Mouse (Mus musculus) liver, embryonic 15.5 days (tissue): ENCODE data around the gene Tmf1. TPM values are rescaled to one million over a fixed set of nuclear protein-coding genes. Genes with fewer than 3 reads are reported as not detected.

Experiments
- ATAC-seq: fragments of 200-750 bp; cut with Nextera tagmentation; 2 replicates; pipeline ENCODE4 v1.8.0; 2017; ENCODE audit warnings: moderate number of reproducible peaks, mild to moderate bottlenecking, moderate library complexity; ENCODE audit not compliant: insufficient read depth
- H3K27ac ChIP-seq: fragments of 300-500 bp; sonication (generic); replicated peaks from 2 replicates; pipeline ENCODE4 v1.5.1; 2015; ENCODE audit warnings: mild to moderate bottlenecking, inconsistent platforms
- H3K27me3 ChIP-seq: fragments of 300-500 bp; sonication (generic); 2 replicates; pipeline ENCODE4 v1.6.1; 2015; ENCODE audit warnings: mild to moderate bottlenecking, inconsistent platforms
- H3K36me3 ChIP-seq: fragments of 300-500 bp; sonication (generic); replicated peaks from 2 replicates; pipeline ENCODE4 v1.6.1; 2015; ENCODE audit warnings: moderate library complexity, mild to moderate bottlenecking, inconsistent platforms
- H3K4me1 ChIP-seq: fragments of 300-500 bp; sonication (generic); replicated peaks from 2 replicates; pipeline ENCODE4 v1.6.1; 2015; ENCODE audit warnings: inconsistent platforms
- H3K4me2 ChIP-seq: fragments of 300-500 bp; sonication (generic); 2 replicates; pipeline ENCODE4 v1.6.1; 2015; ENCODE audit warnings: moderate library complexity, mild to moderate bottlenecking, inconsistent platforms
- H3K4me3 ChIP-seq: fragments of 300-500 bp; sonication (generic); replicated peaks from 2 replicates; pipeline ENCODE4 v1.5.1; 2015; ENCODE audit warnings: mild to moderate bottlenecking, inconsistent platforms
- H3K9ac ChIP-seq: fragments of 300-500 bp; sonication (generic); 2 replicates; pipeline ENCODE4 v1.6.1; 2015; ENCODE audit warnings: moderate library complexity, mild to moderate bottlenecking, inconsistent platforms
- H3K9me3 ChIP-seq: fragments of 300-500 bp; sonication (generic); replicated peaks from 2 replicates; pipeline ENCODE4 v1.6.1; 2016; ENCODE audit warnings: inconsistent platforms
- WGBS: fragments of 180-500 bp; shearing (Covaris S2); methylation state at CpG from one replicate; pipeline ENCODE4 v1.1.7; 2015; ENCODE audit warnings: mixed read lengths; ENCODE audit not compliant: insufficient replicate concordance; 5-methylcytosine and 5-hydroxymethylcytosine counted together
- polyA plus RNA-seq: library from polyadenylated mRNA; unstranded; fragments of >200 nt; fragmentation: Nextera tagmentation; extraction: Ambion mirVana; gene quantifications from 2 replicates; pipeline ENCODE4 v1.2.1, GENCODE M21; 2015

The Tmf1 gene
- polyA plus RNA-seq, 1 experiment from 2014 or later: 13.2 TPM

DNA sequence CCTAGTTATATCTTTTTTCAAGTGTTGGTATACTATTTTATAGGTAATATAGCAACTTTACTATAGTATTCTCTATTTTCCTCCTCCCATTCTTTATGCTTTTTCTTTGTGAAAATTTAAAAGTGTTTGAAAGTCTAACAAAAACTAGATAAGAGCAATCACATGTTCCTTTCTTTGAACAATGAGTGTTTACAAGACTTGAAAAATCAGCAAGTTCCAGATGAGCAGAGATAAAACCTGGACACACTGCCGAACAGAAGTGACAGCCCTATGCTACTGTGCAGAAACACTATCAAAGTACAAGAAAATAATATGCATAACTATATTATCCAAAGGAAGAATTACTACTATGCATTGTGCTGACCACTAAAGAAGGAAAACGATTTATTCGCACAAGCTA, 23.6 kb upstream of the Tmf1 start:
- Histone ChIP-seq H3K9ac (no peak overlapping the region), H3K27ac (no peak overlapping the region), H3K4me1 (peaks cover 34% of the 10 kb centered on the region), H3K4me3 (no peak overlapping the region), H3K9me3 (no peaks in the 10 kb centered on the region), H3K36me3 (peaks cover 29% of the 10 kb centered on the region), H3K27me3 (no peaks in the 10 kb centered on the region), H3K4me2 (no peak overlapping the region)
- WGBS: 64% methylated on average over 3 of the region's 3 CpGs
- no peak for ATAC-seq

DNA sequence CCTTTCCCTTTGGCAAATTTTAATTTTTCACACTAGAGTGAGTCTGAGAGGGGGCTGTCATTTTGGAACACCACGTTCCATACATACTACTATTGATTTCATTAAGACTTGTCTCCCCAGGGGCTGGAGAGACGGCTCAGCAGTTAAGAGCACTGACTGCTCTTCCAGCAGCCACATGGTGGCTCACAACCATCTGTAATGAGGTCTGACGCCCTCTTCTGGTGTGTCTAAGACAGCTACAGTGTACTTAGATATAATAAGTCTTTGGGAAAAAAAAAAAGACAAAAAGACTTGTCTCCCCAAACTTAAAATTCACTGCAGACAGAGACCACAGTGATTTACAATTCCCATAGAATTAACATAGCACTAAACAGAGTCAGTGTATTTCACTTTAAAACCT, 21.5 kb upstream of the Tmf1 start:
- no peaks in the 10 kb centered on the region for H3K9me3 ChIP-seq
- H3K36me3 ChIP-seq: peaks cover 48% of the 10 kb centered on the region
- 63% methylated on average over 3 of the region's 3 CpGs for WGBS
- no peak overlapping the region for H3K27ac ChIP-seq
- no peaks in the 10 kb centered on the region for H3K27me3 ChIP-seq
- no peak for ATAC-seq
- H3K4me1 ChIP-seq: peaks cover 20% of the 10 kb centered on the region
- H3K9ac ChIP-seq: no peak overlapping the region
- H3K4me2 ChIP-seq: no peak overlapping the region
- no peak overlapping the region for H3K4me3 ChIP-seq

DNA sequence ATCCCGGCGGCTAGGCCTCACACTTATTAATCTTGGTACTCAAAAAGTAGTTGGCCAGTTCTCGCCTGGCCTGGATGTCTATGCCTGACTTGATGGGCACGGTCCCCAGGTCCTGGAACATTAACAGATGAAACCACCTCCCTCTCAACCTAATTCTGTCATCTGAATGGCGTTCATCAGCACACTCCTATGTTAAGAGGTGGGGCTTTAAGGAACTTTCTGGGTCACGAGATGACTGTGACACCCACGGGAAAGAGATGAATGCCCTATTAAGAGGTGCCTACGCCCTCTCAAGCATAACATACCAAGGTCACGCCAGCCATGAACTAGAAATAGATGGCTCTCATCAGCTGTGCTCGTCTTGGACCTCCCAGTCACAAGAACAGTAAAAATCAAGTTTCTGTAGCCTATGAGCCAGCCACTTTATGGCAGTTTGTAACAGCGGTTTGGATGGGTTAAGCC, 476 bp upstream of the Tmf1 start:
- Histone ChIP-seq H3K4me1 (peaks cover 42% of the 10 kb centered on the region), H3K9me3 (no peaks in the 10 kb centered on the region), H3K4me2 (peak overlapping the region; percentile 88), H3K27me3 (no peaks in the 10 kb centered on the region), H3K9ac (peak overlapping the region; percentile 96), H3K27ac (peak overlapping the region; percentile 93), H3K36me3 (peaks cover 18% of the 10 kb centered on the region), H3K4me3 (peak overlapping the region; percentile 83)
- ATAC-seq: peak; percentile 58
- WGBS: 12% methylated on average over 11 of the region's 11 CpGs

DNA sequence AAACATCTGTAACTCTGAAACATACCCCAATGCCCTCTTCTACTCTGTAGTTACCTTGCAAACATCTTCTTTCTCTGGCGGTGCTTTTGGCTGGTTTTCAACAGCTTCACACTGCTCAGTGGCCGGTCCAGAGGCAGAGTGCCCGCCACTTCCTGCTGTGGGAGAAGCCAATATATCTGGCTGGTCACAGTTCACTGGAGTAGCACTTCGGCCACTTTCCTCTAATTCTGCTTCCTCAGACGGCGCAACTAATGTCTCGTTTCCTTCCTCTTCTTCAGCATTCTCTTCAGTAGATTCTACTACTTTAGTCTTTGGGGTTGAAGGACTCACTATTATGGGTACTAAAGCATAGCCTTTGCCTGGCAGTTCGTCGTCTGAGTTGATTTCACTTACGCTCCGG, 3.2 kb downstream of the Tmf1 start:
- Histone ChIP-seq H3K9me3 (no peaks in the 10 kb centered on the region), H3K27ac (no peak overlapping the region), H3K4me1 (peaks cover 36% of the 10 kb centered on the region), H3K27me3 (no peaks in the 10 kb centered on the region), H3K9ac (no peak overlapping the region), H3K36me3 (peaks cover 31% of the 10 kb centered on the region), H3K4me2 (peak overlapping the region; percentile 30), H3K4me3 (0 out of 2 replicates have a peak overlapping the region, but pooled peaks have one; percentile 3)
- 47% methylated on average over 11 of the region's 11 CpGs for WGBS
- ATAC-seq: no peak

DNA sequence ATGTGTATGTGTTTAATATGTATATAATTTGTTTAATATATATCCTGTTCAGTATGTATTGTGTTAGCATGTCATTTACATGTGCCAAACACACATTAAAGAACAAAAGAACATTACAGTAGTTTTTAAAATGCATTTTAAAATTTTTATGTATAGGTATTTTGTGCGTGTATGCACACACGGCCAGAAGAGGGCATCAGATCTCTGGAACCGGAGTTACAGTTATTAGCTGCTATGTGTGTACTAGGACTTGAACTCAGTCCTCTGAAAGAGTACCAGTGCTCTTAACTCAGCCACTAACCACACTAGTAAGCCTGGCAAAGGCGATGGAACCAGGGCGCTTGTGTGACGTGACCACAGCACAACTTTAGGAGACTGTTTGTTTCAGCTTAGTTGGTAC, 28.8 kb downstream of the Tmf1 start:
- H3K9me3 ChIP-seq: no peaks in the 10 kb centered on the region
- H3K4me1 ChIP-seq: peaks cover 21% of the 10 kb centered on the region
- H3K4me2 ChIP-seq: no peak overlapping the region
- H3K27ac ChIP-seq: 0 out of 2 replicates have a peak overlapping the region, but pooled peaks have one; percentile 17
- H3K4me3 ChIP-seq: no peak overlapping the region
- WGBS: 72% methylated on average over 6 of the region's 6 CpGs
- H3K9ac ChIP-seq: no peak overlapping the region
- no peaks in the 10 kb centered on the region for H3K27me3 ChIP-seq
- peaks cover 4% of the 10 kb centered on the region for H3K36me3 ChIP-seq
- ATAC-seq: no peak

DNA sequence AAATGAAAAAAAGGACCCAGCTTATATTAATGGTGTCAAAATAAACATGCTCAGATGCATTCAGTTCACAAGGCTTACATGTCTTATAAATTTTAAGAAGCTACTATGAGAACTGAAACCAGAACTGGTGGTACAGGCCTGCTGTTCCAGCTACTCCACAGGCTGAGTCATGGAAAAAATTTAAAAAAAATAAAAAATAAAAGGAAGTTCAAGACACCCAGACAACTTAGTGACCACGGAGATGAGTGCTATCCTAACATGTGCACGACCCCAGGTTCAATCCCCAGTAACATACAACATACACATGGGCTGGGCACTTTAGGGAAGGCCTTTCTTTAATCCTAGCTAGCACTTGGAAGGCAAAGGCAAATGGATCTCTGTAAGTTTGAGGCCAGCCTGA, 29.2 kb downstream of the Tmf1 start:
- Histone ChIP-seq H3K9me3 (no peaks in the 10 kb centered on the region), H3K27me3 (no peaks in the 10 kb centered on the region), H3K27ac (0 out of 2 replicates have a peak overlapping the region, but pooled peaks have one; percentile 17), H3K4me1 (peaks cover 21% of the 10 kb centered on the region), H3K4me2 (no peak overlapping the region), H3K9ac (no peak overlapping the region), H3K4me3 (no peak overlapping the region), H3K36me3 (peaks cover 4% of the 10 kb centered on the region)
- 65% methylated on average over 2 of the region's 2 CpGs for WGBS
- ATAC-seq: no peak

DNA sequence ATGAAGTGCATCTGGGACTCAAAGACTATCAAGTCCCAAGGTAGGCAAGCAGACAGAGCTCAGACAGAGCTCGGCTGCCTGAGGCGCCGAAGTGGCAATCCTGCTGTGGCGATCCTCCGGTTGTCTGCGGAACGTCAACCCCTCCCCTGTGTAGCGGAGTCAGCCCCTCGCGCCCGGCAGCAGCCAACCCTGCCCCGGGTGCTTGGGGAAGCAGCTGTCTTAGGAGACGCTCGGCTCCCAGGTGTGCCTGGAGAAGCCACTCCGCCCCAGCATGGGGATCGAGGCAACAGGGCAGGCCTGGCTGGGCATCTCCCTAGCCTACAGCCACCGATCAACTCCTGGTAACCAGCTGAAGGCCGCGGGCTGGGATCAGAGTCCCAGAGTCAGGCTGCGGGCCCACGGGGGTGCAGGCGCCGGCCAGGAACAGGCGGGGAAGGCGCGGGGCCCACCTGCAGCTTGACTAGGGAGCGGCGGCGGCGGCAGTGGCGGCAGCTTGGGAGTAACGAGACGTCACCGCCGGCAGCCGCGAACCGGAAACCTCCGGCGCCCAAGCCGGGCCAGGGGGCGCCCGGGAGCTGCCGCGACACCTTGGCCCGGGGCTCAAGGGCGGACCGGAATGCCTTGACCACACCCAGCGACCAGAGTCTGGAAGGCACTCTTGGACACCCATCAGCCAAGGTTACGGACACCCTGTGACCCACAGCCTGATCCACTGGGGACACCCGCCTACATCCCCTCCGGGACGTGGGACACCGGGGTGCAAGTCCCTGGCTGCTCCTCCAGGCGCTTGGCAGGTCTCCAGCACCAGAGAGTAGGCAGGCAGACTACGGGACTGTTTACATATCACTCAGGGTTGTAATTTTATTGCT, 30.3 kb downstream of the Tmf1 start, which contains the start of gene Eogt:
Gene Eogt (minus strand): TSS at position 800 of the 869 bp plus-strand sequence.
- Histone ChIP-seq H3K4me3 (peak within 1 kb of the TSS; percentile 68), H3K4me2 (peak within 1 kb of the TSS; percentile 97), H3K27me3 (no peaks in the 10 kb centered on the region), H3K27ac (peak within 1 kb of the TSS; percentile 56; the same call in 1 of the 2 replicates), H3K36me3 (peaks cover 2% of the 10 kb centered on the region), H3K9me3 (no peaks in the 10 kb centered on the region), H3K4me1 (peaks cover 21% of the 10 kb centered on the region), H3K9ac (peak within 1 kb of the TSS; percentile 76)
- ATAC-seq: peak; percentile 73
- WGBS: under 1% methylated on average over 55 of the region's 56 CpGs

DNA sequence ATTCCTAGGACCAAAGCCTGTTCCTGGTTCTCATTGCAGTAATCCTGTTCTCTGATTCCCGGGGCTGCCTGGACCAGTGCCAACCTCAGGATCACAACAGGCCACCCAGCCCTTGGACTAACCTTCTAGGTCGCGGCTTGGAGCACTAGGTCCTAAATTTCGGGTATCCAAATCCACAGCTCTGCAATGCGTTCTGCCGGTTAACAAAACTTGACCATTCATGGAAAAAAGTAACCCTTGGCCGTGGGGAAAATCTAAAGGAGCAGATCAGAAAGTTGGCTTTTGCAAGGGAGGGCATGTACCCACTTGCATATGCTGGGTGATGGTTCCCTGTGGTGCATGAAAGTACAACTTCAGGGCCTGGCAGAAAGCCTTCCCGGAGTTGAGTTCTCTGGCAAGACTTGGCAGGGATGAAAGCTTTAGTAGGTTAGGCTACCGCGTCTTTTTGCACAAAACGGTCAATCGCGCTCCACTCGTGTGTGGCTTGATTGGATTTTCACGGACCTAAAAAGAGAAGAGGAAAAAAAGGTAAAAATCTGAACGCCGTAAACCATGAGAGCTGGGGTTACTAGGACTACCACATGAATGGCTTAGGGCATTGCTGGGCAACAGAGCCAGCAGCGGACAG, 31.1 kb downstream of the Tmf1 start:
- WGBS: 31% methylated on average over 18 of the region's 18 CpGs
- no peak for ATAC-seq
- Histone ChIP-seq H3K27ac (peak overlapping the region; percentile 56; the same call in 1 of the 2 replicates), H3K9ac (peak overlapping the region; percentile 76), H3K4me3 (peak overlapping the region; percentile 68), H3K4me1 (peaks cover 21% of the 10 kb centered on the region), H3K27me3 (no peaks in the 10 kb centered on the region), H3K4me2 (peak overlapping the region; percentile 97), H3K9me3 (no peaks in the 10 kb centered on the region), H3K36me3 (no peaks in the 10 kb centered on the region)

DNA sequence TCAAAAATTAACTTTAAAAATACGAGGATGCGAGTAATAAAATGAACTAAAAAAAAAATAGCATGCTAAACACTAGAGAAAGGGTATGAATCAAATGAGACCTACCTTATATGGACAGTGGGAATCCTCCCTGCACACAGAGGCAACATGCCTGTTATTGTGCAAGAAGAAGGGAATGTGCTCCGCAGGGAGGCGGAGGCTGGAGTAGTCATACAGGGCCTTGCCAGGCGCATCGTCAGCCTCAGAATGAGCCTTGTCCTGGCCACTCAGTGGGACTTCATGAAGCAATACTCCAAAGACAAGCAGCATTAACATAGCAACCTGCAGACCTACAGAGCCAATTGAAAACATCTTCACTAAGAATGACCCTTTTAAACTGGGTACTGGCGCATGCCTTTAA, 33.8 kb downstream of the Tmf1 start:
- Histone ChIP-seq H3K4me2 (no peak overlapping the region), H3K9me3 (no peaks in the 10 kb centered on the region), H3K4me1 (peaks cover 21% of the 10 kb centered on the region), H3K36me3 (no peaks in the 10 kb centered on the region), H3K4me3 (no peak overlapping the region), H3K9ac (no peak overlapping the region), H3K27ac (no peak overlapping the region), H3K27me3 (no peaks in the 10 kb centered on the region)
- whole genome bisulfite sequencing: 86% methylated on average over 7 of the region's 7 CpGs
- no peak for ATAC-seq

DNA sequence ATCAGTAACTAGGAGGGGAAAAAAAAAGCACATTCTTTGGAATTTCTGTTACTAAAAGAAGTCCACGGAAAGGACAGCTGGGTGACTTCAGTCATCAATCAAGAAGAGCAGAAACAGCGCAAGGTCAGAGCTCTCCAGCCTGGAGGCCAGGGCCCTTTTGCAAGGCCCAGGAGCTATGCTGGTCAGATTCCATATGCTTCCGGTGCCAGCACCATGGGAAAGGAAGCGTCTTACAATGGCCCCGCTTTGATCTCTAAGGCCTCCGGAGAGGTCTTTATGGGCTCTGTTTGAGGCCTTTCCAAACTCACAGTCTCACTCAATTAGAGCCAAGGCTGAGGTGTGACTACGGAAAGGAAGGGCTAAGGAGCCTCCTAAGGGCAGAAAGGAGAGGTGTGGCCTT, 34.6 kb downstream of the Tmf1 start:
- no peak overlapping the region for H3K9ac ChIP-seq
- peaks cover 19% of the 10 kb centered on the region for H3K4me1 ChIP-seq
- no peak overlapping the region for H3K4me2 ChIP-seq
- ATAC-seq: no peak
- no peaks in the 10 kb centered on the region for H3K9me3 ChIP-seq
- no peak overlapping the region for H3K4me3 ChIP-seq
- no peaks in the 10 kb centered on the region; the same call in 1 of the 2 replicates for H3K36me3 ChIP-seq
- no peaks in the 10 kb centered on the region for H3K27me3 ChIP-seq
- no peak overlapping the region for H3K27ac ChIP-seq
- 58% methylated on average over 7 of the region's 7 CpGs for WGBS

DNA sequence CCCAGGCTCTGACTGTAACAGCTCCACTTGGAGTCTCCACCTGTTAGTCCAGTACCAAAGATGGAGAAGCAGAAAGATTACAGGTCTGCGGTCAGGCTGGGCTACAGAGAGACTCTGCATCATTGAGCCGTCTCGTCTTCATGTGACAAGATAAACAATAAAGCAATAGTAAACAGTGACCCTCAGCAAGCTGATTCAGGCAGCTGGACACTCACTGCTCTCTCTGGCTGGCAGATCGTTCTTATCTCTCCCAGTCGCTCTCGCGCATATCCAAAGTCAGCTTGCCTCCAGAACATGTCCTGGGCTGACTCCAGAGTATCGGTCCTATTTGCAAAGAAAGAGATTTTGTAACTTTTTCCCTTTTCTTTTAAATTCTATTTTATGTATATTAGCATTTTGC, 36.3 kb downstream of the Tmf1 start:
- H3K4me1 ChIP-seq: peaks cover 3% of the 10 kb centered on the region; the same call in 1 of the 2 replicates
- no peaks in the 10 kb centered on the region for H3K9me3 ChIP-seq
- H3K36me3 ChIP-seq: no peaks in the 10 kb centered on the region; the same call in 1 of the 2 replicates
- H3K9ac ChIP-seq: no peak overlapping the region
- ATAC-seq: no peak
- no peak overlapping the region for H3K4me3 ChIP-seq
- no peak overlapping the region for H3K27ac ChIP-seq
- H3K27me3 ChIP-seq: no peaks in the 10 kb centered on the region
- H3K4me2 ChIP-seq: no peak overlapping the region
- 68% methylated on average over 8 of the region's 8 CpGs for WGBS
